Mouse (Mus musculus) frontal cortex, adult (tissue): Measurements from ENCODE around the gene Notch4.
A peak's percentile ranks its signal among the peaks of the same experiment; 100 is the strongest.

ENCODE experiments used
- ATAC-seq: cut with Nextera tagmentation; 2 replicates; pipeline ENCODE4 v1.9.2; 2017; ENCODE audit warnings: mild to moderate bottlenecking, moderate library complexity, mixed read lengths; ENCODE audit not compliant: low TSS enrichment

The Notch4 gene

GRCm38 (mm10) chr17:34593752-34594525, 29.9 kb downstream of the Notch4 start:
- no peak for ATAC-seq

GRCm38 (mm10) chr17:34596098-34596497, 32.0 kb downstream of the Notch4 start:
- ATAC-seq: no peak

- no peak for ATAC-seq
Observed at GRCm38 (mm10) chr17:34597566-34598095, 33.6 kb downstream of the Notch4 start, which contains the start of gene Ager. Ager (plus strand) TSS chr17:34597862.

- ATAC-seq: no peak
Observed at GRCm38 (mm10) chr17:34599891-34600290, 35.8 kb downstream of the Notch4 start.

GRCm38 (mm10) chr17:34601796-34602195, 37.7 kb downstream of the Notch4 start:
- ATAC-seq: no peak

- peak; percentile 85 for ATAC-seq
Observed at GRCm38 (mm10) chr17:34603375-34604060, 39.5 kb downstream of the Notch4 start, which contains the start of gene Rnf5. Rnf5 (minus strand) TSS chr17:34603690.

- ATAC-seq: peak; percentile 72
Observed at GRCm38 (mm10) chr17:34604061-34604508, 40.0 kb downstream of the Notch4 start, which contains the start of gene Agpat1. Agpat1 (plus strand) TSS chr17:34604262.

- no peak for ATAC-seq
Observed at GRCm38 (mm10) chr17:34604511-34605237, 40.6 kb downstream of the Notch4 start.

GRCm38 (mm10) chr17:34605609-34606008, 41.5 kb downstream of the Notch4 start:
- peak; percentile 60 for ATAC-seq

GRCm38 (mm10) chr17:34606186-34607039, 42.3 kb downstream of the Notch4 start:
- ATAC-seq: no peak

- no peak for ATAC-seq
Observed at GRCm38 (mm10) chr17:34607997-34608396, 43.9 kb downstream of the Notch4 start.

GRCm38 (mm10) chr17:34611050-34611449, 47.0 kb downstream of the Notch4 start:
- no peak for ATAC-seq

GRCm38 (mm10) chr17:34613054-34613645, 49.1 kb downstream of the Notch4 start:
- ATAC-seq: no peak

GRCm38 (mm10) chr17:34613830-34614229, 49.8 kb downstream of the Notch4 start:
- ATAC-seq: 0 out of 2 replicates have a peak, but pooled peaks have one; percentile 11

- no peak for ATAC-seq
Observed at GRCm38 (mm10) chr17:34615871-34616270, 51.8 kb downstream of the Notch4 start, which contains the start of gene Egfl8. Egfl8 (minus strand) TSS chr17:34615971.

- peak; percentile 33; the same call in 1 of the 2 replicates for ATAC-seq
Observed at GRCm38 (mm10) chr17:34618999-34619398, 54.9 kb downstream of the Notch4 start.

GRCm38 (mm10) chr17:34621006-34621405, 56.9 kb downstream of the Notch4 start:
- ATAC-seq: no peak

GRCm38 (mm10) chr17:34623161-34623560, 59.1 kb downstream of the Notch4 start:
- ATAC-seq: no peak

GRCm38 (mm10) chr17:34624981-34625380, 60.9 kb downstream of the Notch4 start:
- no peak for ATAC-seq

GRCm38 (mm10) chr17:34626062-34626772, 62.1 kb downstream of the Notch4 start:
- no peak for ATAC-seq
